Mouse (Mus musculus) heart, embryonic 15.5 days (tissue): ENCODE results near the gene Rnf207. TPM values are rescaled to one million over a fixed set of nuclear protein-coding genes. Genes with fewer than 3 reads are reported as not detected.

ENCODE experiments used
- polyA plus RNA-seq: library from polyadenylated mRNA; unstranded; fragments of >200 nt; fragmentation: Nextera tagmentation; extraction: Ambion mirVana; gene quantifications from 2 replicates; pipeline ENCODE4 v1.2.1, GENCODE M21; 2015

Gene Rnf207
- polyA plus RNA-seq, 1 experiment from 2014 or later, result 103 TPM

Other genes with a start within 250 kb of the Rnf207 start
- gene Plekhg5, start 246.5 kb downstream of the Rnf207 start, polyA plus RNA-seq, result 11.1 and 14.1 TPM in 2 replicates
- gene Tnfrsf25, start 203.1 kb downstream of the Rnf207 start, polyA plus RNA-seq, result 0.94 and 1.6 TPM in 2 replicates
- gene Espn, start 166.6 kb downstream of the Rnf207 start, polyA plus RNA-seq, result 0.93 and 2.1 TPM in 2 replicates
- gene Hes2, start 160.1 kb downstream of the Rnf207 start, polyA plus RNA-seq, result 0.23 TPM in 1 of 2 replicates, not detected in the other
- gene Acot7, start 140.9 kb downstream of the Rnf207 start, polyA plus RNA-seq, result 58.4 and 73.4 TPM in 2 replicates
- gene Gpr153, start 44.8 kb downstream of the Rnf207 start, polyA plus RNA-seq, result 11.2 and 13.2 TPM in 2 replicates
- not detected in 2 replicates for gene Hes3, start 27.3 kb downstream of the Rnf207 start, polyA plus RNA-seq
- gene Icmt, start 21.8 kb downstream of the Rnf207 start, polyA plus RNA-seq, result 15.3 and 20.3 TPM in 2 replicates
- gene Rpl22, start 6.7 kb upstream of the Rnf207 start, polyA plus RNA-seq, result 180 and 243 TPM in 2 replicates
- gene Chd5, start 19.7 kb upstream of the Rnf207 start, polyA plus RNA-seq, result 0.06 and 0.22 TPM in 2 replicates
- gene Nphp4, start 157.7 kb upstream of the Rnf207 start, polyA plus RNA-seq, result 1.3 and 1.9 TPM in 2 replicates
- 3.6 and 15.2 TPM in 2 replicates for gene Kcnab2, start 158.9 kb upstream of the Rnf207 start, polyA plus RNA-seq